Mouse (Mus musculus) midbrain, postnatal 0 days (tissue): ENCODE measurements at regions not wholly inside any gene's neighbourhood (a gene's known extent, or its start where the extent isn't known, plus 50 kb on each side); places are given as distances from the start of the nearest gene placed in this dataset.

Source experiments
- ATAC-seq: fragments of 200-750 bp; cut with Nextera tagmentation; 2 replicates; pipeline ENCODE4 v1.8.0; 2017; ENCODE audit warnings: moderate number of reproducible peaks, mild to moderate bottlenecking, moderate TSS enrichment, moderate library complexity; ENCODE audit not compliant: low FRiP score
- DNase-seq: peaks from one replicate; pipeline ENCODE4 v3.0.0-alpha.2; 2015; ENCODE audit warnings: low spot score
- H3K27ac ChIP-seq: fragments of 300-500 bp; sonication (generic); 2 replicates; pipeline ENCODE4 v1.5.1; 2014; ENCODE audit warnings: low read depth, mild to moderate bottlenecking, low read length, mixed read lengths
- H3K27me3 ChIP-seq: fragments of 300-500 bp; sonication (generic); 2 replicates; pipeline ENCODE4 v1.6.1; 2014; ENCODE audit warnings: low read length, control low read depth, mixed read lengths; ENCODE audit not compliant: insufficient read depth
- H3K36me3 ChIP-seq: fragments of 300-500 bp; sonication (generic); 2 replicates; pipeline ENCODE4 v1.6.1; 2014; ENCODE audit warnings: low read length, control low read depth, mixed read lengths; ENCODE audit not compliant: insufficient read depth
- H3K4me1 ChIP-seq: fragments of 300-500 bp; sonication (generic); 2 replicates; pipeline ENCODE4 v1.6.1; 2014; ENCODE audit warnings: mild to moderate bottlenecking, control low read depth, antibody characterized with exemption, low read length, mixed read lengths; ENCODE audit not compliant: insufficient read depth
- H3K4me2 ChIP-seq: fragments of 300-500 bp; sonication (generic); 2 replicates; pipeline ENCODE4 v1.6.1; 2014; ENCODE audit warnings: low read depth, mild to moderate bottlenecking, low read length, mixed read lengths; ENCODE audit not compliant: poor library complexity, severe bottlenecking
- H3K4me3 ChIP-seq: fragments of 300-500 bp; sonication (generic); 2 replicates; pipeline ENCODE4 v1.5.1; 2014; ENCODE audit warnings: low read depth, mild to moderate bottlenecking, low read length, moderate library complexity
- H3K9ac ChIP-seq: fragments of 300-500 bp; sonication (generic); replicated peaks from 2 replicates; pipeline ENCODE4 v1.6.1; 2014; ENCODE audit warnings: mild to moderate bottlenecking, low read length, moderate library complexity, mixed read lengths; ENCODE audit not compliant: poor library complexity, severe bottlenecking
- H3K9me3 ChIP-seq: fragments of 300-500 bp; sonication (generic); 2 replicates; pipeline ENCODE4 v1.6.1; 2016; ENCODE audit warnings: low read length, control low read depth
- CTCF ChIP-seq: IDR thresholded peaks from 2 replicates; pipeline ENCODE4 v1.5.1; 2016; ENCODE audit warnings: antibody characterized with exemption, mild to moderate bottlenecking
- WGBS: fragments of 180-500 bp; shearing (Covaris S2); extraction: QIAGEN DNeasy Blood & Tissue Kit; methylation state at CpG from one replicate; pipeline ENCODE4 v1.1.7; 2014; 5-methylcytosine and 5-hydroxymethylcytosine counted together

DNA sequence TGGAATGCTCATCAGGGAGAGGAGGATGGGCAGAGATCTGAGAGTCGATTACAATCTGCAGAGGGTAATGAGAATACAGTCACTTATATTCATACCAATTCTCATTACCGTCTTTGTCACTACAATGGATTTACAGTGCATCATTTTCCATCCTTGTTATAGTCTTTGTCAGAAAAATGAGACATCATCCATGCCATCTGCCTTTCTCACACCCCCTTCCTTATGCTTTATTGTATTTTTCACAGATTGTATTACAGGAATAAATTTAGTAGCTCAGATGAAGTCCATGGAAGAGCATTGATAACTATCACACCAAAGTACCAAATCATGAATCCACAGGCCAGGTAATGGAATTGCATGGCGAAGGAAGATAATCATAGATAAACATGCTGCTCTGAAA is 779.5 kb downstream of the Cenpc1 start:
- no peak overlapping the region for H3K9ac ChIP-seq
- no peak overlapping the region for H3K4me2 ChIP-seq
- TF ChIP-seq CTCF = no peak
- no peaks in the 10 kb centered on the region for H3K4me1 ChIP-seq
- H3K9me3 ChIP-seq = no peaks in the 10 kb centered on the region
- DNase-seq (no peak), ATAC-seq (no peak)
- H3K36me3 ChIP-seq = no peaks in the 10 kb centered on the region
- WGBS = 72% methylated on average over 3 of the region's 3 CpGs
- H3K4me3 ChIP-seq = no peak overlapping the region
- no peaks in the 10 kb centered on the region for H3K27me3 ChIP-seq
- H3K27ac ChIP-seq = no peak overlapping the region

DNA sequence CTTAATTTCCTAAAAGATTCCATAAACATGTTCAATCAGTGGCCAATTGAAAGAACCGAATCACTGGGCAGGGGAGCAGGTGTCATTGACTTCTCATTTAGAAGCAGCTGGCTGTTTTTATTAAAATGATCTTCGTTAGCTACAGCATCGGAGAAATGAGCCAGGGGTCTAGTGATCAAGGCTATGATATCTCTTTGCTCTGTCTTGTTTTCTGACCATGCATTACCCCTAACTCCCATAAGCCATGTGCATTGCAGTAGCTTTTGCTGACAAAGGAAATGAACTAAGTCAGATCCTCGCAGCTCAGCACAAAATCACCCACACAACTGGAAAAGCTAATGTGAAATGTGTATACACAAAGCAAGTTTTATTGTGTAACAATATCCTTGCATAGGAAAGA is 816.9 kb downstream of the Cenpc1 start:
- no peak for DNase-seq

DNA sequence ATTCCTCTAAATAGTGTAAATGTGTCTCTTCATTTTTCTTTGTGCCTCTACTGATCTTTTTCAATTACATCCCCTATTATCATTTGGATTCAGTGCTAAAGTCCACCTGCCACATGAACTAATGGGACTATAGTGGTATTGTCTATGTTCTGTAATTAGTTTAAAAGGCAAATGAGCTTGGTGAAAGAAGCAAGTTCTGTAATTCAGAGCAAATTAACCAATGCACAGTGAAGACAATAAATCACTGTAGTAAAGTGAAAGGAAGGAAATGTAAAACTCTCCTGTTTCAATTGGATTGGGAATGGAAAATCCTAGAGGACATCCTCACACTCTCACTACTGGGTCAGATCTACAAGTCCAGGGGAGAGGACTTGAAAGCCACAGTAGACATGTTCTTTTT is 823.2 kb upstream of the Epha5 start:
- no peak overlapping the region for H3K4me3 ChIP-seq
- H3K9ac ChIP-seq = no peak overlapping the region
- no peaks in the 10 kb centered on the region for H3K36me3 ChIP-seq
- TF ChIP-seq CTCF = no peak
- no peak overlapping the region for H3K27ac ChIP-seq
- DNase-seq (no peak), ATAC-seq (no peak)
- H3K27me3 ChIP-seq = no peaks in the 10 kb centered on the region
- no peaks in the 10 kb centered on the region for H3K9me3 ChIP-seq
- H3K4me1 ChIP-seq = no peaks in the 10 kb centered on the region
- no peak overlapping the region for H3K4me2 ChIP-seq

More for the DNA sequence above, 816.9 kb downstream of the Cenpc1 start:
- no peak overlapping the region for H3K4me3 ChIP-seq
- H3K36me3 ChIP-seq = no peaks in the 10 kb centered on the region
- H3K4me1 ChIP-seq = no peaks in the 10 kb centered on the region
- no peak overlapping the region for H3K9ac ChIP-seq
- H3K27ac ChIP-seq = no peak overlapping the region
- H3K9me3 ChIP-seq = no peaks in the 10 kb centered on the region
- no peaks in the 10 kb centered on the region for H3K27me3 ChIP-seq
- 45% methylated on average over 4 of the region's 4 CpGs for WGBS
- no peak for ATAC-seq
- no peak overlapping the region for H3K4me2 ChIP-seq
- TF ChIP-seq CTCF = no peak

DNA sequence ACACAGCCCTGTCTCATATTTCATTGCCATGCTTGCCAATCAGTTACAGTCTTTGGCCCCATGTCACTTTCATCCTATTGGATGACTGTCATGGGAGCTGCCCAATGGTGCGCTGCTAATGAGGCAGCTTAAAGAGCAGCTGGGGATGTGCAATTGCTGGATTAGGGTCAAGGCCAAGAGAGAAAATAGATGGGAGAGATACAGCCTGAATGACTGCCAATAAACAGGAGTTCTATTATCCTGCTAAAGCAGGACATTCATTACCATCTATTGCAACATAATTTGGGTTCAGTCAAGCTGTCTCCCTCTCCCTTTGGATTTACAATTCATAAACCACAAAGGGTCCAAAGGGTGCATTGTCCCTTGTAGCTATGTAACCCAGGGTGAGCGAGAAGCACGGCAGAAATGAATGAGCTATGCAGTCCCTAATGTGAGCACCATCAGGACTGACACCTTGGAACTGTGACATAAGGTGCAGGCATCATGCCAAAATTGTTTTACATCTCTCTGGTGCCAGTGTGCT is 822.4 kb upstream of the Epha5 start:
- 26% methylated on average over 3 of the region's 3 CpGs for WGBS
- H3K27me3 ChIP-seq = no peaks in the 10 kb centered on the region
- H3K4me1 ChIP-seq = no peaks in the 10 kb centered on the region
- no peak for TF ChIP-seq CTCF
- ATAC-seq = peak; percentile 87
- H3K36me3 ChIP-seq = no peaks in the 10 kb centered on the region
- H3K9ac ChIP-seq = no peak overlapping the region
- H3K9me3 ChIP-seq = no peaks in the 10 kb centered on the region
- H3K4me3 ChIP-seq = no peak overlapping the region
- H3K4me2 ChIP-seq = no peak overlapping the region
- DNase-seq = peak; percentile 85
- no peak overlapping the region for H3K27ac ChIP-seq
